Mouse (Mus musculus): ENCODE data around the gene Gabbr1. TPM values are rescaled to one million over a fixed set of nuclear protein-coding genes. Genes with fewer than 3 reads are reported as not detected.

Gabbr1 gene
- polyA plus RNA-seq, 1 experiment from 2014 or later: 12.6 TPM

GRCm38 (mm10) chr17:37048383-37048782, 2.6 kb downstream of the Gabbr1 start:
- Histone ChIP-seq H3K27me3 (replicated peaks; ENCODE audit: control insufficient read depth, insufficient read depth, low read length) (no peaks in the 10 kb centered on the region), H3K36me3 (ENCODE audit: control insufficient read depth, insufficient read depth, low read length) (0 out of 2 replicates have a peak, but pooled peaks cover 3% of the 10 kb centered on the region), H3K9ac (ENCODE audit: low read length) (no peak overlapping the region), H3K9me3 (ENCODE audit: control insufficient read depth, low read length) (no peaks in the 10 kb centered on the region), H3K4me1 (replicated peaks; ENCODE audit: control insufficient read depth, insufficient read depth, low read length) (peaks cover 15% of the 10 kb centered on the region), H3K4me3 (ENCODE audit: low read depth, low read length) (no peak overlapping the region), H3K27ac (ENCODE audit: low read depth) (no peak overlapping the region), H3K4me2 (ENCODE audit: low read length) (no peak overlapping the region)
- ATAC-seq (replicated peaks; ENCODE audit: low FRiP score, low TSS enrichment, low read depth) (no peak), DNase-seq (ENCODE audit: low spot score) (no peak)
- 77% methylated on average over 7 of the region's 7 CpGs for WGBS

- no peak overlapping the region for H3K27ac ChIP-seq (ENCODE audit: low read depth)
- peak; percentile 21; the same call in 1 of the 2 replicates for ATAC-seq (replicated peaks; ENCODE audit: low FRiP score, low TSS enrichment, low read depth)
These were observed 4.0 kb downstream of the Gabbr1 start for GRCm38 (mm10) chr17:37049570-37050310.

GRCm38 (mm10) chr17:37050399-37050798, 4.6 kb downstream of the Gabbr1 start:
- Histone ChIP-seq H3K9ac (ENCODE audit: low read length) (peak overlapping the region; percentile 36), H3K27ac (ENCODE audit: low read depth) (no peak overlapping the region), H3K4me3 (ENCODE audit: low read depth, low read length) (peak overlapping the region; percentile 56), H3K4me1 (replicated peaks; ENCODE audit: control insufficient read depth, insufficient read depth, low read length) (peaks cover 15% of the 10 kb centered on the region), H3K9me3 (ENCODE audit: control insufficient read depth, low read length) (no peaks in the 10 kb centered on the region), H3K27me3 (replicated peaks; ENCODE audit: control insufficient read depth, insufficient read depth, low read length) (no peaks in the 10 kb centered on the region), H3K36me3 (ENCODE audit: control insufficient read depth, insufficient read depth, low read length) (peaks cover 18% of the 10 kb centered on the region), H3K4me2 (ENCODE audit: low read length) (peak overlapping the region; percentile 69)
- DNase-seq (ENCODE audit: low spot score): peak; percentile 89
- WGBS: 0% methylated on average over 21 of the region's 22 CpGs
- peak; percentile 30 for ATAC-seq (replicated peaks; ENCODE audit: low FRiP score, low TSS enrichment, low read depth)

More at GRCm38 (mm10) chr17:37049570-37050310, 4.0 kb downstream of the Gabbr1 start:
- H3K27me3 ChIP-seq (replicated peaks; ENCODE audit: control insufficient read depth, insufficient read depth, low read length): no peaks in the 10 kb centered on the region
- 6% methylated on average over 39 of the region's 39 CpGs for WGBS
- DNase-seq (ENCODE audit: low spot score): peak; percentile 89
- H3K36me3 ChIP-seq (ENCODE audit: control insufficient read depth, insufficient read depth, low read length): peaks cover 11% of the 10 kb centered on the region; the same call in 1 of the 2 replicates
- no peaks in the 10 kb centered on the region for H3K9me3 ChIP-seq (ENCODE audit: control insufficient read depth, low read length)
- peak overlapping the region; percentile 36; the same call in 1 of the 2 replicates for H3K9ac ChIP-seq (ENCODE audit: low read length)
- peak overlapping the region; percentile 56 for H3K4me3 ChIP-seq (ENCODE audit: low read depth, low read length)
- H3K4me1 ChIP-seq (replicated peaks; ENCODE audit: control insufficient read depth, insufficient read depth, low read length): peaks cover 15% of the 10 kb centered on the region
- H3K4me2 ChIP-seq (ENCODE audit: low read length): peak overlapping the region; percentile 69

GRCm38 (mm10) chr17:37050876-37051275, 5.1 kb downstream of the Gabbr1 start:
- no peak overlapping the region for H3K27ac ChIP-seq (ENCODE audit: low read depth)
- DNase-seq (ENCODE audit: low spot score): peak; percentile 63

GRCm38 (mm10) chr17:37051745-37052144, 6.0 kb downstream of the Gabbr1 start:
- Histone ChIP-seq H3K36me3 (ENCODE audit: control insufficient read depth, insufficient read depth, low read length) (peaks cover 31% of the 10 kb centered on the region), H3K4me1 (replicated peaks; ENCODE audit: control insufficient read depth, insufficient read depth, low read length) (peaks cover 15% of the 10 kb centered on the region), H3K27ac (ENCODE audit: low read depth) (no peak overlapping the region), H3K9ac (ENCODE audit: low read length) (no peak overlapping the region), H3K9me3 (ENCODE audit: control insufficient read depth, low read length) (no peaks in the 10 kb centered on the region), H3K27me3 (replicated peaks; ENCODE audit: control insufficient read depth, insufficient read depth, low read length) (no peaks in the 10 kb centered on the region), H3K4me2 (ENCODE audit: low read length) (no peak overlapping the region), H3K4me3 (ENCODE audit: low read depth, low read length) (no peak overlapping the region)
- ATAC-seq (replicated peaks; ENCODE audit: low FRiP score, low TSS enrichment, low read depth) (no peak), DNase-seq (ENCODE audit: low spot score) (no peak)
- WGBS: 58% methylated on average over 4 of the region's 4 CpGs

More at GRCm38 (mm10) chr17:37050876-37051275, 5.1 kb downstream of the Gabbr1 start:
- peak; percentile 10; the same call in 1 of the 2 replicates for ATAC-seq (replicated peaks; ENCODE audit: low FRiP score, low TSS enrichment, low read depth)
- Histone ChIP-seq H3K27me3 (replicated peaks; ENCODE audit: control insufficient read depth, insufficient read depth, low read length) (no peaks in the 10 kb centered on the region), H3K9me3 (ENCODE audit: control insufficient read depth, low read length) (no peaks in the 10 kb centered on the region), H3K4me1 (replicated peaks; ENCODE audit: control insufficient read depth, insufficient read depth, low read length) (peaks cover 15% of the 10 kb centered on the region), H3K36me3 (ENCODE audit: control insufficient read depth, insufficient read depth, low read length) (peaks cover 23% of the 10 kb centered on the region), H3K4me3 (ENCODE audit: low read depth, low read length) (peak overlapping the region; percentile 56), H3K9ac (ENCODE audit: low read length) (peak overlapping the region; percentile 36), H3K4me2 (ENCODE audit: low read length) (peak overlapping the region; percentile 69)
- WGBS: 9% methylated on average over 27 of the region's 27 CpGs

GRCm38 (mm10) chr17:37056957-37057356, 11.2 kb downstream of the Gabbr1 start:
- peaks cover 78% of the 10 kb centered on the region for H3K36me3 ChIP-seq (ENCODE audit: control insufficient read depth, insufficient read depth, low read length)

GRCm38 (mm10) chr17:37061435-37061834, 15.7 kb downstream of the Gabbr1 start:
- DNase-seq (ENCODE audit: low spot score): no peak
- no peak for ATAC-seq (replicated peaks; ENCODE audit: low FRiP score, low TSS enrichment, low read depth)
- H3K27ac ChIP-seq (ENCODE audit: low read depth): no peak overlapping the region
- H3K9me3 ChIP-seq (ENCODE audit: control insufficient read depth, low read length): no peaks in the 10 kb centered on the region
- H3K27me3 ChIP-seq (replicated peaks; ENCODE audit: control insufficient read depth, insufficient read depth, low read length): no peaks in the 10 kb centered on the region
- no peak overlapping the region for H3K9ac ChIP-seq (ENCODE audit: low read length)
- no peaks in the 10 kb centered on the region for H3K4me1 ChIP-seq (replicated peaks; ENCODE audit: control insufficient read depth, insufficient read depth, low read length)
- H3K4me3 ChIP-seq (ENCODE audit: low read depth, low read length): no peak overlapping the region
- 88% methylated on average over 3 of the region's 3 CpGs for WGBS
- peaks cover 94% of the 10 kb centered on the region for H3K36me3 ChIP-seq (ENCODE audit: control insufficient read depth, insufficient read depth, low read length)
- H3K4me2 ChIP-seq (ENCODE audit: low read length): no peak overlapping the region

More at GRCm38 (mm10) chr17:37056957-37057356, 11.2 kb downstream of the Gabbr1 start:
- Histone ChIP-seq H3K4me2 (ENCODE audit: low read length) (no peak overlapping the region), H3K4me1 (replicated peaks; ENCODE audit: control insufficient read depth, insufficient read depth, low read length) (no peaks in the 10 kb centered on the region), H3K9ac (ENCODE audit: low read length) (no peak overlapping the region), H3K4me3 (ENCODE audit: low read depth, low read length) (no peak overlapping the region), H3K27ac (ENCODE audit: low read depth) (no peak overlapping the region), H3K9me3 (ENCODE audit: control insufficient read depth, low read length) (no peaks in the 10 kb centered on the region), H3K27me3 (replicated peaks; ENCODE audit: control insufficient read depth, insufficient read depth, low read length) (no peaks in the 10 kb centered on the region)
- no peak for DNase-seq (ENCODE audit: low spot score)
- no peak for ATAC-seq (replicated peaks; ENCODE audit: low FRiP score, low TSS enrichment, low read depth)
- 88% methylated on average over 6 of the region's 6 CpGs for WGBS

- H3K9ac ChIP-seq (ENCODE audit: low read length): no peak overlapping the region
- H3K4me1 ChIP-seq (replicated peaks; ENCODE audit: control insufficient read depth, insufficient read depth, low read length): no peaks in the 10 kb centered on the region
- DNase-seq (ENCODE audit: low spot score) (no peak), ATAC-seq (replicated peaks; ENCODE audit: low FRiP score, low TSS enrichment, low read depth) (no peak)
- H3K4me2 ChIP-seq (ENCODE audit: low read length): no peak overlapping the region
- H3K36me3 ChIP-seq (ENCODE audit: control insufficient read depth, insufficient read depth, low read length): peaks cover 94% of the 10 kb centered on the region
- no peaks in the 10 kb centered on the region for H3K27me3 ChIP-seq (replicated peaks; ENCODE audit: control insufficient read depth, insufficient read depth, low read length)
- 84% methylated on average over 10 of the region's 10 CpGs for WGBS
- no peak overlapping the region for H3K27ac ChIP-seq (ENCODE audit: low read depth)
- no peak overlapping the region for H3K4me3 ChIP-seq (ENCODE audit: low read depth, low read length)
- no peaks in the 10 kb centered on the region for H3K9me3 ChIP-seq (ENCODE audit: control insufficient read depth, low read length)
These were observed 16.4 kb downstream of the Gabbr1 start for GRCm38 (mm10) chr17:37062101-37062641.

Measured in intestine, embryonic 14.5 days (tissue).